Mouse (Mus musculus) small intestine, adult 2 months (tissue): ENCODE results near the gene Susd6.

Experiments
- CTCF ChIP-seq: fragments of 200-500 bp; IDR thresholded peaks from 2 replicates; pipeline ENCODE4 v1.5.1; 2012; ENCODE audit warnings: low read depth, mild to moderate bottlenecking, control low read depth, inconsistent platforms, low read length, moderate library complexity, mixed read lengths; ENCODE audit not compliant: insufficient replicate concordance, insufficient read length; ENCODE audit errors: extremely low read depth
- POLR2A ChIP-seq: fragments of 200-500 bp; IDR thresholded peaks from 2 replicates; pipeline ENCODE4 v1.6.1; 2012; ENCODE audit warnings: low read depth, mild to moderate bottlenecking, control low read depth, inconsistent platforms, low read length, moderate library complexity

DNA sequence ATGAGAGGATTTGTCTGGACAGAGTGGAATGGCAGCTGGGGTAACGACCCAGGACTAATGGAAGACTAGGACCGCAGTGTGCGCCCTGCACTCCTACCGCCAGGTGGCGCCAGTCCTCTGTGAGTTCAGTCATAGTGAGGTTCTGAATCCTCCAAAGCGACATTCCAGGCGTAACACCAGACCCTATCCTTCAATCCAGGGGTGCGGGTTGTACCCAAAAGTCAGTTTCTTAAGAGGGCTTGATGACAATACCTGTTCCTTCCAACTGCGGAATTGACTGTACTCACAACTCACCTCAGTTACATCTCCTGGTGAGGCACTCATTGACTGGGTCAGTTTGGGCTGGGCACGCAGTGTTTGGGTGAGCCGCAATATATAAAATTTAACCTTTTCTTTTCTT lies 20.6 kb upstream of the Susd6 start:
- TF ChIP-seq CTCF (peak; percentile 98), POLR2A (no peak)
